Mouse (Mus musculus): ENCODE data around the gene Siae.

DNA sequence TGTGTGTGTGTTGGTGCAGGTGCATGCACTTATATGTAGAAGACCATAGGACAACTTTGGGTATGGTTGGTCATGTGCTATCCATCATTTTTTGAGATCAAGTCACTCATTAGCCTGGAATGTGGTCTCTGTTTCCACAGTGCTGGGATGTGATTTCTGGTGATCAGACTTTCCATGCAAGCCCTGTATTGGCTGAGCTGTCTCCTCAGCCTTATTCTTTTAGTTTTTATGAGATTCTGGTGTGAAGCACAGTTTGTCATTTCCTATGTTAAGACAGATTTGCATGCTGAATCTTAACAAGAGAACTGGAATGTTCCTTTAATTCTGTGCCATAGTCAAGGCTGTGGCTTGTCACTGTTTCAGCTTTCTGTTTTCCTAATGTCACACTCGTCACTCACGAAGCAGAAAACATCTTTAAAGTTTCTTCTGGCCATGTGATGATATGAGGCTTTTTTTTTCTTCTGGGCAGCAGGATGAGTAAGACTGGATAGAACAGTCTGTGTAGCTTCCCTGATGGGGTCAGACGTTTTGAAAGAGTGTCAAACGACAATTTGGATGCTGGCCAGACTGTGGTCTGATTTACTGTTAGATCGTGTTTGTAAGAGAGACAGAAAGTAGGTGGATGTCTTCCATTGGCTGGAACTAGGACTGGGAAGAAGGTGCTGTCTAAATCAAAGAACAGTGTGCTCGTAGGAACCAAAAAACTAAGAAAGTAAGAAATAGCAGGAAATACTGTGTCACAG, 81.5 kb downstream of the Siae start:
- TF ChIP-seq CTCF (IDR thresholded peaks at IDR 0.05; ENCODE audit: control insufficient read depth, insufficient read depth, low read length) (no peak), POLR2A (IDR thresholded peaks at IDR 0.05; ENCODE audit: borderline replicate concordance, control insufficient read depth, low read depth, low read length) (no peak)

Measured in bone marrow, adult 2 months (tissue).